10 mouse cellular contexts compared by ENCODE assay signal in the genomic region with DNA sequence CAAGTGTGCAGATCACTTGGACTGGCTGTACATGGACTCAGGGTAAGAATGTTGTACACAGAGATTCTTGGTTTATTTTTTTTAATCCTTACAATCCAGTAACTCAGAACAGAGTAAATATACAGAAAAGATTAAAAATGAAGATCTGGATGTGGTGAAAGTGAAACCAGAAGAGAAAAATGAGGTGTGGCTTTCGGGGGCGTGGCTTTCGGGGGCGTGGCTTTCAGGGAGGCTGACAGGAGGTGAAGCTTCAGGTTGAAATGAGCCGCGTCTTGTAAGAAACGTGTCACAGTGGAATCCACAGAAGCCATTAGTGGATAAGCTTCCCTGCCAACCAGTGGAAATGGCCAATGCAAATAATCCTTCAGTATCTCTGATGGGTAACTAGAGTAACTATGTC. TPM values are rescaled to one million over a fixed set of nuclear protein-coding genes. Genes with fewer than 3 reads are reported as not detected.
DNase-seq lines count a peak whose midpoint lies in the region; ATAC-seq and TF ChIP-seq lines count a peak whose summit lies in the region.
"Had no signal": no experiment of that assay in that cellular context is flagged by ENCODE, and none has a peak within 500 bp of the region (broad histone marks: within the 10 kb centered on the region; RNA-seq: fewer than 3 reads in every experiment).

No protein-coding gene starts in this region.

- 50% methylated on average over 7 of the region's 7 CpGs for WGBS in liver, embryonic 14.5 days (ENCODE audit: insufficient replicate concordance)
- 88% methylated on average over 7 of the region's 7 CpGs for WGBS in forebrain, postnatal 0 days
- WGBS in kidney, adult 2 months, result 80% methylated on average over 7 of the region's 7 CpGs

- no peak overlapping the region for H3K27ac ChIP-seq in liver, embryonic 14.5 days
- H3K27ac ChIP-seq in forebrain, postnatal 0 days (ENCODE audit: low read depth, low read length), result no peak overlapping the region
- no peak overlapping the region for H3K27ac ChIP-seq in kidney, adult 2 months (ENCODE audit: insufficient read depth, low read depth, low read length)
- H3K27ac ChIP-seq: hindbrain, embryonic 10.5 days had no signal

- H3K27me3 ChIP-seq in liver, embryonic 14.5 days (ENCODE audit: control insufficient read depth, insufficient read depth, low read length), result no peaks in the 10 kb centered on the region
- no peaks in the 10 kb centered on the region for H3K27me3 ChIP-seq in forebrain, postnatal 0 days (ENCODE audit: insufficient read depth, low read length)
- H3K27me3 ChIP-seq in kidney, adult 2 months (replicated peaks; ENCODE audit: control insufficient read depth, insufficient read depth, low read length), result no peaks in the 10 kb centered on the region

- no peak for TF ChIP-seq CTCF in liver, embryonic 14.5 days (IDR thresholded peaks at IDR 0.05; ENCODE audit: low read depth)
- TF ChIP-seq CTCF in forebrain, postnatal 0 days (IDR thresholded peaks at IDR 0.05; ENCODE audit: low read depth), result no peak
- no peak for TF ChIP-seq CTCF in kidney, adult 2 months (conservative IDR thresholded peaks at IDR 0.05; ENCODE audit: insufficient read depth, insufficient read length, low read depth, low read length)

- peak; percentile 35 for DNase-seq in urinary bladder, postnatal 25 days (ENCODE audit: low spot score)
- no peak for DNase-seq in urinary bladder, postnatal 36 days (ENCODE audit: low spot score in 2 of 2)
- peak; percentile 49 for DNase-seq in c-Kit-positive CD71-positive TER-119-negative erythroid progenitor cells, embryonic 14.5 days (ENCODE audit: low read depth)
- peak in 1 of 3 experiments; percentile 51 for DNase-seq in liver, embryonic 14.5 days (ENCODE audit: low read depth in 3 of 3, low spot score in 3 of 3)
- no peak for DNase-seq in forebrain, postnatal 0 days
- no peak for DNase-seq in embryo, embryonic 10.5 days (ENCODE audit: low spot score)
- DNase-seq in kidney, adult 2 months, result no peak
- DNase-seq in gastrocnemius, postnatal 14 days, result no peak
- DNase-seq: adrenal gland, adult 8-10 months had no signal

- peak overlapping the region; percentile 49 for H3K4me2 ChIP-seq in liver, embryonic 14.5 days (ENCODE audit: low read depth)
- H3K4me2 ChIP-seq in forebrain, postnatal 0 days (ENCODE audit: low read depth), result no peak overlapping the region

- peak overlapping the region in 1 of 2 experiments; percentile 28; a peak in 2 of 4 replicates for H3K4me3 ChIP-seq in liver, embryonic 14.5 days (ENCODE audit: insufficient read depth in 1 of 2, low read depth in 2 of 2, low read length in 2 of 2)
- no peak overlapping the region for H3K4me3 ChIP-seq in forebrain, postnatal 0 days (ENCODE audit: low read depth, low read length)
- H3K4me3 ChIP-seq in kidney, adult 2 months (ENCODE audit: insufficient read depth, low read depth, low read length), result no peak overlapping the region
- H3K4me3 ChIP-seq: hindbrain, embryonic 10.5 days had no signal

- intact Hi-C loops in gastrocnemius, postnatal 14 days (cut with DNase I; ENCODE audit: low total_unique reads), result no loop called here

- no peak for TF ChIP-seq POLR2A in kidney, adult 2 months (IDR thresholded peaks at IDR 0.05; ENCODE audit: low read depth, low read length)

- no peak for TF ChIP-seq EP300 in liver, embryonic 14.5 days (IDR thresholded peaks at IDR 0.05; ENCODE audit: low read depth)

- no peaks in the 10 kb centered on the region for H3K9me3 ChIP-seq in liver, embryonic 14.5 days (ENCODE audit: control insufficient read depth, low read length)
- no peaks in the 10 kb centered on the region for H3K9me3 ChIP-seq in forebrain, postnatal 0 days (ENCODE audit: low read length)
- H3K9me3 ChIP-seq: hindbrain, embryonic 10.5 days had no signal

- H3K9ac ChIP-seq in liver, embryonic 14.5 days (replicated peaks), result no peak overlapping the region
- H3K9ac ChIP-seq in forebrain, postnatal 0 days, result no peak overlapping the region

- H3K4me1 ChIP-seq in liver, embryonic 14.5 days (replicated peaks; ENCODE audit: control insufficient read depth in 2 of 2, insufficient read depth in 2 of 2, low read length in 1 of 2), result peaks cover 0 to 5% of the 10 kb centered on the region in 2 experiments; a peak in 2 of 4 replicates
- 0 out of 2 replicates have a peak, but pooled peaks cover under 1% of the 10 kb centered on the region for H3K4me1 ChIP-seq in forebrain, postnatal 0 days (ENCODE audit: insufficient read depth)
- H3K4me1 ChIP-seq in kidney, adult 2 months (ENCODE audit: control insufficient read depth, insufficient read depth, low read length), result no peaks in the 10 kb centered on the region
- H3K4me1 ChIP-seq: hindbrain, embryonic 10.5 days had no signal

- ATAC-seq in liver, embryonic 14.5 days (ENCODE audit: insufficient read depth), result no peak
- no peak for ATAC-seq in forebrain, postnatal 0 days

- H3K36me3 ChIP-seq in liver, embryonic 14.5 days (replicated peaks; ENCODE audit: control insufficient read depth, insufficient read depth, low read depth), result peaks cover 12% of the 10 kb centered on the region
- peaks cover 31% of the 10 kb centered on the region for H3K36me3 ChIP-seq in forebrain, postnatal 0 days (ENCODE audit: insufficient read depth)
- no peaks in the 10 kb centered on the region for H3K36me3 ChIP-seq in kidney, adult 2 months (ENCODE audit: control insufficient read depth, insufficient read depth, low read length)

RNA-seq across cellular contexts. Expression of gene Ecd, which starts 7.1 kb away (rescaled TPM):
- 12.4 and 15.6 TPM in 2 replicates for polyA plus RNA-seq in liver, embryonic 14.5 days (2012; rRNA removed)
- 25.8 and 28.9 TPM in 2 replicates for polyA plus RNA-seq in liver, embryonic 14.5 days (2014; fragmentation: Nextera tagmentation; extraction: Ambion mirVana)
- 37.7 and 46.8 TPM in 2 replicates for total RNA-seq in forebrain, postnatal 0 days (2014; rRNA removed)
- polyA plus RNA-seq in forebrain, postnatal 0 days (2015; fragmentation: Nextera tagmentation; extraction: Ambion mirVana), result 36.4 and 44.0 TPM in 2 replicates
- polyA plus RNA-seq in kidney, adult 2 months (2012; rRNA removed), result 21.4 and 22.7 TPM in 2 replicates
- total RNA-seq in gastrocnemius, postnatal 14 days (2021), result 10 to 100 TPM; 27.1 to 30.5 TPM

RNA-seq across cellular contexts. Expression of gene Fam149b, which starts 7.1 kb away (rescaled TPM):
- polyA plus RNA-seq in liver, embryonic 14.5 days (2012; rRNA removed), result 6.6 and 7.4 TPM in 2 replicates
- 6.8 and 8.2 TPM in 2 replicates for polyA plus RNA-seq in liver, embryonic 14.5 days (2014; fragmentation: Nextera tagmentation; extraction: Ambion mirVana)
- total RNA-seq in forebrain, postnatal 0 days (2014; rRNA removed), result 47.8 and 61.4 TPM in 2 replicates
- 18.8 and 26.6 TPM in 2 replicates for polyA plus RNA-seq in forebrain, postnatal 0 days (2015; fragmentation: Nextera tagmentation; extraction: Ambion mirVana)
- 38.4 and 39.3 TPM in 2 replicates for polyA plus RNA-seq in kidney, adult 2 months (2012; rRNA removed)
- 10 to 100 TPM; 14.7 to 17.2 TPM for total RNA-seq in gastrocnemius, postnatal 14 days (2021)

RNA-seq across cellular contexts. Expression of gene Nudt13, which starts 46.4 kb away (rescaled TPM):
- polyA plus RNA-seq in liver, embryonic 14.5 days (2012; rRNA removed), result 5.1 and 6.1 TPM in 2 replicates
- polyA plus RNA-seq in liver, embryonic 14.5 days (2014; fragmentation: Nextera tagmentation; extraction: Ambion mirVana), result 2.6 and 4.8 TPM in 2 replicates
- 23.5 and 26.0 TPM in 2 replicates for total RNA-seq in forebrain, postnatal 0 days (2014; rRNA removed)
- polyA plus RNA-seq in forebrain, postnatal 0 days (2015; fragmentation: Nextera tagmentation; extraction: Ambion mirVana), result 10.7 and 13.5 TPM in 2 replicates
- 22.4 and 25.4 TPM in 2 replicates for polyA plus RNA-seq in kidney, adult 2 months (2012; rRNA removed)
- total RNA-seq in gastrocnemius, postnatal 14 days (2021), result 10 to 100 TPM; 20.5 to 27.9 TPM

RNA-seq across cellular contexts. Expression of gene Dnajc9, which starts 47.8 kb away (rescaled TPM):
- polyA plus RNA-seq in liver, embryonic 14.5 days (2012; rRNA removed), result 30.0 and 76.3 TPM in 2 replicates
- polyA plus RNA-seq in liver, embryonic 14.5 days (2014; fragmentation: Nextera tagmentation; extraction: Ambion mirVana), result 94.5 and 103 TPM in 2 replicates
- 69.2 and 74.1 TPM in 2 replicates for total RNA-seq in forebrain, postnatal 0 days (2014; rRNA removed)
- polyA plus RNA-seq in forebrain, postnatal 0 days (2015; fragmentation: Nextera tagmentation; extraction: Ambion mirVana), result 112 and 115 TPM in 2 replicates
- 13.6 and 16.9 TPM in 2 replicates for polyA plus RNA-seq in kidney, adult 2 months (2012; rRNA removed)
- 1 to 10 TPM; 9.2 to 9.9 TPM for total RNA-seq in gastrocnemius, postnatal 14 days (2021)

RNA-seq across cellular contexts. Expression of gene Mrps16, which starts 52.6 kb away (rescaled TPM):
- 19.0 and 22.9 TPM in 2 replicates for polyA plus RNA-seq in liver, embryonic 14.5 days (2012; rRNA removed)
- 58.1 and 61.0 TPM in 2 replicates for polyA plus RNA-seq in liver, embryonic 14.5 days (2014; fragmentation: Nextera tagmentation; extraction: Ambion mirVana)
- total RNA-seq in forebrain, postnatal 0 days (2014; rRNA removed), result 26.2 and 34.7 TPM in 2 replicates
- 59.9 and 79.1 TPM in 2 replicates for polyA plus RNA-seq in forebrain, postnatal 0 days (2015; fragmentation: Nextera tagmentation; extraction: Ambion mirVana)
- polyA plus RNA-seq in kidney, adult 2 months (2012; rRNA removed), result 59.5 and 63.7 TPM in 2 replicates
- 10 to 100 TPM; 40.1 to 47.6 TPM for total RNA-seq in gastrocnemius, postnatal 14 days (2021)

Comparison
In these comparisons a context has a peak if more than half of its experiments do, and no peak if none do; other contexts are left out.
1. DNase-seq: peak in urinary bladder, postnatal 25 days (single experiment) and c-Kit-positive CD71-positive TER-119-negative erythroid progenitor cells, embryonic 14.5 days (single experiment); none in urinary bladder, postnatal 36 days (0 of 2), forebrain, postnatal 0 days (single experiment), embryo, embryonic 10.5 days (single experiment), kidney, adult 2 months (single experiment) and gastrocnemius, postnatal 14 days (single experiment).